8 mouse cellular contexts compared by ENCODE assay signal in the genomic region with DNA sequence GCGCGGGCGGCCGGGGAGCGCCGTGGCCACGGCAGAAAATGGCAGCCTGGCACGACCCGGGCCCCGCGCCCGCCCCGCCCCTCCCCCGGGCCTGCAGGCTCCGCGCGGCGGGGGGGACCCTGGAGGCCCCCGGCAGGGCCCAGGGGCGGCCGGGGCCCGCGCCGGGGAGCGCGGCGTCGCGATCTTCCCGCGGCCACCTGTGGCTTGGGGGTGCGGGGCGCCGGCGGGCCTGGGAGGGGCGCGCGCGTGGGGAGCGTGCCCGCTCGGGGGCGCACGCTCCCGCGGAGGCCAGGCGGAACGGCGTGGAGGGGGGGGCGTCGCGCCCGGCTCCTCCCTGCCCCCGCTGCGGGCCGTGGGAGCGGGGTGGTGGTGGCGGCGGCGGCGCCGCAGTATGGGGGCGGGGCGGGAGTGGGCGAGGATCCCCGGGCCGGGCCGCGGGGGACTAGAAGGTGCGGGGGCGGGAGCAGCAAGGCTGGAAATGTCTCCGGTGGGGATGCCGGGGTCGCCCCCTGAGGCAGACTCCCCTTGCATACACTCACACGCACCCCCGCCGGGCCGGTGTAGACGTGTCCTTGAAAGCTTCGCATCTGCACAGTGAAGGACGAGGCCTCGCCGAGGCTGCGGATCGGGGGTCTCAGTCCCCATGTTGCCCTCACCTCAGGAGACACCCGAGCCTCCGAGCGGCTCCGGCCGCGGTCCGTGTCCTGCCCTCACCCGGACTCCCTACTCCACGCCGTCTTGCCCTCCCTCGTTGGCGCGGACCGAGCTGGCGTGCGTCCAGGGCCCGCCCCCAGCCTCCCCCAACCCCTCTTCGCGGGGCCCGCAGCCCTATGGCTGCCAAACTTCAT. TPM values are rescaled to one million over a fixed set of nuclear protein-coding genes. Genes with fewer than 3 reads are reported as not detected.
DNase-seq lines count a peak whose midpoint lies in the region; ATAC-seq lines count a peak whose summit lies in the region.

No protein-coding gene starts in this region.

- WGBS in embryonic facial prominence, embryonic 15.5 days, result 1% methylated on average over 88 of the region's 105 CpGs

- peak overlapping the region; percentile 94 for H3K27ac ChIP-seq in embryonic facial prominence, embryonic 15.5 days (replicated peaks)

- DNase-seq in CD4-positive, CD25-positive, alpha-beta regulatory T cell, adult 2 months (ENCODE audit: low read depth, low spot score), result peak; percentile 75
- peak; percentile 58 for DNase-seq in adrenal gland, adult 8-10 months
- DNase-seq in heart, postnatal 14 days, result peak; percentile 77 to 78
- peak; percentile 79 to 82 for DNase-seq in layer of hippocampus, postnatal 10 days (ENCODE audit: low spot score in 2 of 2)
- peak; percentile 51 for DNase-seq in lung, postnatal 36 days
- peak; percentile 80 to 83 for DNase-seq in right cerebral cortex, postnatal 10 days (ENCODE audit: low spot score in 2 of 2)
- peak; percentile 44 for DNase-seq in yolk sac, embryonic 10.5 days (ENCODE audit: low spot score)

- no peaks in the 10 kb centered on the region for H3K27me3 ChIP-seq in embryonic facial prominence, embryonic 15.5 days

- intact Hi-C loops in heart, postnatal 14 days (cut with DNase I), result loop anchor here (2.0 to 5.0 kb wide), 2 partner anchors 47 to 65 kb away; no protein-coding TSS in a partner anchor

- peak; percentile 48 for ATAC-seq in embryonic facial prominence, embryonic 15.5 days (ENCODE audit: insufficient number of reproducible peaks, low FRiP score, low TSS enrichment, low read depth)

- peak overlapping the region; percentile 73 for H3K4me2 ChIP-seq in embryonic facial prominence, embryonic 15.5 days (replicated peaks)

- H3K9ac ChIP-seq in embryonic facial prominence, embryonic 15.5 days, result peak overlapping the region; percentile 85

- H3K4me3 ChIP-seq in embryonic facial prominence, embryonic 15.5 days (replicated peaks), result peak overlapping the region; percentile 71

- H3K36me3 ChIP-seq in embryonic facial prominence, embryonic 15.5 days, result no peaks in the 10 kb centered on the region

- H3K9me3 ChIP-seq in embryonic facial prominence, embryonic 15.5 days (replicated peaks), result no peaks in the 10 kb centered on the region

- peaks cover 52% of the 10 kb centered on the region for H3K4me1 ChIP-seq in embryonic facial prominence, embryonic 15.5 days

RNA-seq across cellular contexts. Expression of gene Dnmt3a, which starts 2.0 kb away (rescaled TPM):
- total RNA-seq in adrenal gland, adult 8-10 months (2022), result 10 to 100 TPM; 35.5 to 81.6 (median 56.9) TPM
- 114 and 135 TPM in 2 replicates for polyA plus RNA-seq in embryonic facial prominence, embryonic 15.5 days (2015; fragmentation: Nextera tagmentation; extraction: Ambion mirVana)
- 100 to 1,000 TPM; 118 to 122 TPM for total RNA-seq in heart, postnatal 14 days (2021)
- total RNA-seq in layer of hippocampus, postnatal 10 days (2021), result 100 to 1,000 TPM; 288 to 295 TPM

Comparison
In these comparisons a context has a peak if more than half of its experiments do, and no peak if none do; other contexts are left out.
1. Peak in every context shown above with its lines: DNase-seq, ATAC-seq, H3K4me3 ChIP-seq and H3K27ac ChIP-seq.